Mouse (Mus musculus) erythroblast, embryonic 14.5 days (primary cell): ENCODE measurements around the gene Garnl3.

Source experiments
- GATA1 ChIP-seq: IDR thresholded peaks from 2 replicates; pipeline ENCODE4 v1.6.1; 2012; ENCODE audit warnings: low read length, inconsistent platforms, mixed read lengths
- TAL1 ChIP-seq: IDR thresholded peaks from 3 replicates; pipeline ENCODE4 v1.6.1; 2012; ENCODE audit warnings: low read length, inconsistent platforms, mixed read lengths

GRCm38 (mm10) chr2:33156283-33156781 lies 24.9 kb upstream of the Garnl3 start:
- TF ChIP-seq TAL1 (no peak), GATA1 (no peak)
